Mouse (Mus musculus) left cerebral cortex, postnatal 14 days (tissue): Measurements from ENCODE around the gene Slc41a3. TPM values are rescaled to one million over a fixed set of nuclear protein-coding genes. Genes with fewer than 3 reads are reported as not detected.
A peak's percentile ranks its signal among the peaks of the same experiment; 100 is the strongest.
"Not testable (repeated sequence)": the region's sequence is repeated elsewhere in the genome, so short reads cannot be mapped to it uniquely, and the experiment has no call there.

Experiments used
- DNase-seq, 2 experiments: peaks; one replicate each; pipeline ENCODE4 v3.0.0; 2021 to 2022; ENCODE audit warnings: low spot score in 2 of 2, mixed read lengths in 1 of 2
- intact Hi-C: fragments of 180-260 bp; cut with DNase I; formaldehyde crosslinking; loops from one replicate; pipeline ENCODE4 v1.15.1; 2025
- total RNA-seq, 2 experiments: library from RNA; stranded (reverse); gene quantifications; 2 replicates each; pipeline ENCODE4 v1.2.3; 2021

Gene Slc41a3
- total RNA-seq, 2 experiments from 2014 or later, result 5.7 to 6.2 TPM

DNA sequence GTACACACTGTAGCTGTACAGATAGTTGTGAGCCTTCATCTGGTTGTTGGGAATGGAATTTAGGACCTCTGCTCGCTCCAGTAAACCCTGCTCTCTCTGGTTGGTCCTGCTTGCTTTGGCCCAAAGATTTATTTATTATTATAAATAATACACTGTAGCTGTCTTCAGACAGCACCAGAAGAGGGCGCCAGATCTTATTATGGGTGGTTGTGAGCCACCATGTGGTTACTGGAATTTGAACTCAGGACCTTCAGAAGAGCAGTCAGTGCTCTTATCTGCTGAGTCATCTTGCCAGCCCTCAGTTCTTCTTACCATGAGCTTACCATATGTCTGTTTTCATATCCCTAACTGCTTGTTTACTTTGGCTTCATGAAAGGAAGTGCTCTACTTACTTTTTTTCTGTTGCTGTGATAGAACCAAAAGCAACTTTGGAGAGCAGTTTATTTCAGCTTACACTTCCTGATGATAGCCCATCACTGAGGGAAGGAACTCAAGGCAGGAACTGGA is 51.9 kb downstream of the Slc41a3 start:
- intact Hi-C loops, result loop anchor here (5.0 kb wide), 1 partner anchor 49 kb away; no protein-coding TSS in a partner anchor

DNA sequence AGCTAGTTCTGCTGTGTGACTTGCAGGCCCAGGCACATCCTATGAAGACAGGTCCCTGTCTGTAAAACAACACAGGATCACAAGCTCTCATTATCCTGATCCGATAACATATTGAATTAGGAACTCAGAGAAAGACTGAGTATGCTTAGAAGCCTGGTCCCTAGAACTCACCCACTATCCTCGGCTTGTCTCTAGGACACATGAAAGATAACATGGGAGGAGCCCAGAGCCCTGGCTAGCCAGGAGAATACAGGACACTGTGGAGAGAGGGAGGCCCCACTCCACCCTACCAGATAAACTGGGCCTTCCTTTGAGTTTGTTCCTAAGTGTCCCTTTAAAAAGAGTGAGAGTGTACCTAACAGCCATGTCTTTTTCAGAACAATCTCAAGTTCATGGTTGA is 55.4 kb downstream of the Slc41a3 start:
- no peak for DNase-seq
- intact Hi-C loops, result loop anchor here (5.0 kb wide), 1 partner anchor 53 kb away; no protein-coding TSS in a partner anchor

More for the DNA sequence above, 51.9 kb downstream of the Slc41a3 start:
- not testable (repeated sequence) for DNase-seq

DNA sequence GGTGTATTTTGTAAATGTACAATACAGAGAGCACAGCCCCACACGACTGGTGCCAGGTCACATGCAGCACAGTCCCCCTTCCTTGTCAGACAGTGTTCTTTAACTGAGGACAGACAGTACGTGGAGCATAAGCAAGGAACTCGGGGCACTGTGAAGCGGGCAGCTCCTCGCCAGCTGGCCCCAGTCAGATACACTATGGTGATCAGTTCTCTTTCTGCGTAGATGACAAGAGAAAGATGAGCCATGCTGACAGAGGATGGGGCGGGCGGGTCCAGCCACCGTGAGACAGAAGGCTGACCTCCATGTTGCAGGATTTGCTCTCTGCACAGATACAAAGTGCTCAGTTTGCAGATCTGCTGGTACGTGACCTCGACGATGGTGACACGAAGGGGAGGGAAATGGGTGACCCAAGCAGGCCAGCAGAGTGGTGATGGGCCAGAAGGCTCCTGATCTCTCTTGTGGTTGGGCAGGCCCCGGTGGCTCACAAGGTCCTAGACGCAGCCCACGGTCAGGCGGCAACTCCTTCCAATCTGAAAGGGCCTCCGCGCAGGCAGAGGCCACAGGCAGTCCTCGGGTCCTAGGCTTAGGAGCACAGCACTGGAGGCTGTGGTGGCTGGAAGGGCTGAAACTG is 56.0 kb downstream of the Slc41a3 start:
- intact Hi-C loops, result no loop called here
- no peak for DNase-seq

DNA sequence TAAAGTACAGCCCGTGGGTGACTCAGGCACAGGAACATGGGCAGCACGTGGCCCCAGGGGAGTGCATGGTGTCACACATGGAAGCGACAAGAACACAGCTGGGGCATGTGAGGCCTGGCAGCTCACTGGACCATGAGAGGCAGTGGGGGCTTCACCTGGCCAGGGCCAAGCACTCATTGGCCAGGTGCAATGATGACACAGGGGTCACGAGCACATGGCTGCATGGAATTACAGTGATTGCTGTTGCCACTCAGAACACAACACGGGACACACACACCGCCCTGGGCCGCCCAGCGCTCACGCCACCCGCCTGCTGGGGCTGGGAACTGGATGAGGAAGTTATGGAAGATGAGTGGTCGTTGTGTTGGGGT is 56.5 kb downstream of the Slc41a3 start:
- intact Hi-C loops, result no loop called here
- no peak for DNase-seq

GRCm38 (mm10) chr6:90662148-90662547 is 57.6 kb downstream of the Slc41a3 start:
- intact Hi-C loops, result no loop called here
- DNase-seq, result no peak

DNA sequence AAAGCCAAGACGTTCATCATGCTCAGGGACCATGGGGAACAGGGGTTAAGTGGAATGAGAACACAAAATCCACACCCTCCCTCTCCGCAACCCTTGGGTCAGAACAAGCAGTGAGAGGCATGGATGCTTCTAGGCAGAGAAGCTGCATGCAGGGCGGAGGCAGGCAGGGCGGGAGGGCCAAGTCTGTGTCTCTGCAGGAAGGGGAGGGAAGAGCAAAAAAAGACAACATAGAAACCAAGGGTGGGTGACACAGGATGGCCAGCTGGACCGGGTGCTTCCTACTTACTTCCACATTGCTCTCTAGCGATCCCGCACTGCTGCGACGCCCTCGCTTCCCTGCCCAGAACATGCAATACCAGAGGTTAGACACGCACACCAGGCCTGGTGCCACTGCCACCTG is 59.2 kb downstream of the Slc41a3 start:
- no peak for DNase-seq
- intact Hi-C loops, result no loop called here

DNA sequence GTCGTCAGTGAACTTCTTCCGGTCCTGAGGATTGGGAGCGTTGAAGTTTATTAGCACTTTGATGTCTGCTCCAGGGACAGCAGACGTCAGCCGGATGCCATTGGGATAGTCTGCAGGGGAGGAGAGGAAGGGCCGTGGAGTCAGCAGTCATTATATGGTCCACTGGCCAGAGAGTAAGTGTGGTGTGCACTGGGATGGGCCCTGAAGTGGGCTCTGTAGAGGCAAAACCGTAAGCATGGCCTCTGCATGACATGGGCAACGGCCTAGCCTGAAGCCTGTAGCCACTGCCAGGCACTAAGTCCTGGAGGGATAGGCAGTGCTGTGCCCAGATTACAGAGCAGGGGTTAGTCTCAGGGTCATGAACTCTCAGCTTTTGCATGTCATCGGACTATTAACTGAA is 64.2 kb downstream of the Slc41a3 start:
- intact Hi-C loops, result no loop called here

DNA sequence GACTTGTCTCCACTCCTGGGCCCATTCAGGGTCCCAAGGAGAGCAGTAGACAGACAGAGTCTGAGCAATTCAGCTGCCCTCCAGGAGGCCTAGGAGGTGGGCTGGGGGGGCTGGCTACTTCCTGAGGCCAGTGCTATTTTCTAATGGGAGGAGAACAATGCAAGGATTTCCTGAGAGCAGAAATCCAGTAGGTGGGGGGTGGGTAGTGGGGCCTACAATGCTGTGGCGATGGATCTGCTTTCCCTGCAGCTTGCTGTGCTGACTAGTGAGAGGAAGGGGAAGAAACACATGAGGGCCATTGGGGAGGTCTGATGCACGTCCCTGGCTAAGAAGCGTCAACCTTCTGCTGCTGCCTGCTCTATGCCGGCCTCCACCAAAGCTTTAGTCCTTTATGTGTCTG is 74.2 kb downstream of the Slc41a3 start:
- intact Hi-C loops, result no loop called here

More for the DNA sequence above, 64.2 kb downstream of the Slc41a3 start:
- DNase-seq, result no peak

DNA sequence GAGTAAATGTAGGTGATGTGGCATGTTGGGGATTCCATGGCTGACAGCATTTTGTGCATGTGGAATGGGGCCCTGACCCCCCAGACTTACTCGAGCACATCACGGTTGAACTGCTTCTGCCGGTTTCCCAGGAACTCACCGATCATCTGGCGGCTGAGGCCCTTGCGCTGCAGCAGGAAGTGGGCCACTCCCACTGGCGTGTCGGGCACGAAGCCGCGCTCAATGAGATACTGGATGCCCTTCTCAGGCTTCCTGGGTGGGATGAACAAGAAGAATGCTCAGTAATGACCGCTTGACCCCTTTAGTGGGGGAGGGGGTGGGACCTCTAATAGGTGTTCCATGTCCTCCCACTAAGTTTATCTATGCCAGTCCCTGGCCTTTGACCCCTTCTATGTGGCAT is 75.9 kb downstream of the Slc41a3 start:
- intact Hi-C loops, result no loop called here
- no peak for DNase-seq

More for the DNA sequence above, 74.2 kb downstream of the Slc41a3 start:
- no peak for DNase-seq

DNA sequence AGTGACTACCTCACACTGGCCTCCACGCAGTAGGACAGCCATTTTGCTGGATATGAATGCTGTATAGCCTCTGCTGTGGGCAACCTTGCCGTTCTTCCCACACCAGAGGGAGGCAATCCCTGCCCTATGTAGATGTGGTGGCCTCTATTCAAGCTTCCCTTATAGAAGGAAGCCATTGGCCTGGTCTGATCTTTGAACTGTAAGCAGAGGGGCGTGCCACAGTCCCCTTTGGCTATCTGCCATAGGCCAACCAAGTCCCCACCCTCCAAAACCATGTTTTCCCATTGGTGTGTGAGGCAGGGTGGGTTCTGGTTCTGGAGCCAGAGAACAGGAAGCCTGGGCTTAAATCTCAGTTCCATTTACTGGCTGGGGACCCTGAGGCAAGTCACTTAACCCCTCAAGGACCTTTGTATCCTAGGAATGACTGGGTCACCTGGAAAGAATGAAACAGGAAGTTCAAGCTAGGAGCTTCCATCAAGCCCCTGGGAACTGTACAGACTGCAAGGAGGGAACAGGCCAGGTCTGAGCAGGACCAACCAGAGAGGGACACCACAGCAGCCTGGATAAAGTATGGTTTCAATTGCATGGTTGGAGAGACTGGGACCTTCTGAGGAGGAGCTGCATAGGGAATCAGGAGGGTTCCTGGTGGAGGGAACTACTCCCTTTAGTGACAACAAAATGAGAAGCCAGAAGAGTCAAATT is 79.5 kb downstream of the Slc41a3 start:
- DNase-seq, result no peak
- intact Hi-C loops, result no loop called here

DNA sequence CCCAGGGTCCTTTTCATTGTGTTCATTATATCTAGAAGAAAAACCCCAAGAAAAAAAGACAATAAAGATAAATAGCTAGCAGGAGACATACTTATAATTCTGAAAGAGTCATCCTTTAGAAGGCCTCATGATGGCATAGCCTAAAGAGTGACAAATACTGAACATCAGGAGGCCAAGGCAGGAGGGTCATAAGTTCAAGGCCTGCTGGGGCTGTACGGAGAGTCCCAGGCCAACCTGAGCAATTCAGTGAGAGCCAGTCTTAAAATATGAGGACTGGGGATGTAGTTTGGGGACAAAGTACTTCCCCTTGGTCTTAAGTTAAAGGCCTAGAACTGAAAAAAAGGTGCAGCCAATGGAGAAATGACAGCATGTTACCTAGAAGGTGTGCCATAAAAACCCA is 82.3 kb downstream of the Slc41a3 start:
- intact Hi-C loops, result no loop called here
- DNase-seq, result no peak

GRCm38 (mm10) chr6:90688003-90688402 is 83.5 kb downstream of the Slc41a3 start:
- intact Hi-C loops, result no loop called here
- DNase-seq, result no peak

DNA sequence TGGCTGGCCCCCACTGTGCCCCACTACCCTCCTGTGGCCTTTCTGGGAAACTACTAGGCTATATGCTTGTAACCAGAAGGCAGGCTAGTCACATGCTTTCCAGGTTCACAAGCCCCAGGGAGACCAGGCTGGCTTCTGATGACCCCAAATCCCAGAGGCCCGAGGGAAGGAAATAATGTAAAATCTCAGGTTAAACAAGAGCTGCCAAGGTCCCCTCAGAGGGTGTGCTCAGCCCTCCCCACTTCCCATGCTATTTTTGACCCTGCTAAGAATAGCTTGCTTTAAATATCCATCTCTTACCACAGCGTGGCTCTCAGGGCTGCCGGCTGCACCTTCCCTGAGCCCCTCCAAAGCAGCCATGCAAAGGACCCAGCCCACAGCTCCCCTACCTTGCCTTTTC is 84.2 kb downstream of the Slc41a3 start:
- intact Hi-C loops, result no loop called here
- no peak for DNase-seq

GRCm38 (mm10) chr6:90689500-90689899 is 85.0 kb downstream of the Slc41a3 start:
- intact Hi-C loops, result no loop called here

GRCm38 (mm10) chr6:90691935-90692334 is 87.4 kb downstream of the Slc41a3 start:
- intact Hi-C loops, result no loop called here
- DNase-seq, result no peak

More at GRCm38 (mm10) chr6:90689500-90689899, 85.0 kb downstream of the Slc41a3 start:
- DNase-seq, result peak in 1 of 2 experiments; percentile 26

DNA sequence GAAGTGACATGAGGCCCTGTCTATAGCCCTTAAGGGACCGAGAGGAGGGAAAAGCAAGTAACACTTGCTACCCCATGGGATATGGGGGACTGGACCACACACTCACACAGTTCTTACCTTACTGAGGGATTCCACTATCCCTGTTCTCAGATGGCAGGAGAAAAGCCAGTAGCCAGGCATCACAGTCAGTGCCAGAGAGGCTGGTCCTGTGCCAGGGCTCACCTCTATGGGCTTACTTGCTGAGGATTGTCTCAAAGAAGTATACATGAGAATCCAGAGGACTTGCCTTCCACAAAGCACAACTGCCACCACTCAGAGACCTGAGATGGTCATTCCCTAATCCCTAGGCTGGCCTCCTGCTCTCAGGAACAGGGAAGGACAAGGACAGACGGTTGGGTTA is 87.9 kb downstream of the Slc41a3 start:
- intact Hi-C loops, result no loop called here
- DNase-seq, result no peak

DNA sequence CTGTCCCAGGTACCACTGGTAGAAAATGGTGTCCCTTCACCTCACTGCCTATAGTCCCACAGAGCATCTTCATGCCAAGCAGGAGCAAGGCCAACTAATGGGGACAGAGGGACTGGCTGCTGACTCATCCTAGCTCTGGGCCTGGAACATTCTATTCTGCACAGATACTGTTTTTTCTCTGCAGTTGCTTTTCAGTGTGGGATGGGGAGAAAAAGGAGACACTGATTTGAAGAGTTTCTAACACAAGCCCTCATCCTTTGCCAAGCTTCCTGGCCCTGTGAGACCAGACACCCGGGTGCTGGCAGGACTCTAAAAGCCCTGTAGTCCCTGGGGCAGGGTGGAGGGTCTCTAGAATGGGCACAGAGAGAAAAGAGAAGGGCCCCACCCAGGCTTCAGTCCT is 91.2 kb downstream of the Slc41a3 start:
- peak; percentile 30 to 46 for DNase-seq
- intact Hi-C loops, result no loop called here
